Mouse (Mus musculus): ENCODE results near the gene Gltp. TPM values are rescaled to one million over a fixed set of nuclear protein-coding genes. Genes with fewer than 3 reads are reported as not detected.

The Gltp gene
- polyA plus RNA-seq, 1 experiment, result 61.9 TPM

DNA sequence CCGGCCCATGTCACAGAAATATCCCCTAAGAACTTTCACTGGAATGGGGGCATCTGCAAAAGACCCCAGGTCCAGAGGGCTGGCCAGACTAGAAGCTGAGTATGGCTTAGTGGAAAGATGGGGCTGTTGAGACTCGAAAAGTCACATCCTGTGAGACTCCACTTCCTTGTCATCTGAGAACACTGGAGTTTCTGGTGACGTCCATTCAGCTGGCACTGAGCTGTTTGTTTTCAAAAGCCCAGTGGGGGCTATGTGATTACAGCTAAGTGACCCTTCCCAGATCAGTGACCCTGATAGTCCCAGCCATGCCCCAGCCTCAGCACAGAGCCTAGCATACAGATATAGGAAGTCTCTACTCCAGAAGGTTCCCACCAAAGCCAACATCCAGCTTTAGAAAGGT lies 39.3 kb downstream of the Gltp start:
- Histone ChIP-seq H3K4me3 (ENCODE audit: low read depth, low read length) (no peak overlapping the region), H3K27me3 (ENCODE audit: control insufficient read depth, insufficient read depth, low read length, poor library complexity, severe bottlenecking) (no peaks in the 10 kb centered on the region), H3K27ac (ENCODE audit: insufficient read depth, low read length) (no peak overlapping the region)

DNA sequence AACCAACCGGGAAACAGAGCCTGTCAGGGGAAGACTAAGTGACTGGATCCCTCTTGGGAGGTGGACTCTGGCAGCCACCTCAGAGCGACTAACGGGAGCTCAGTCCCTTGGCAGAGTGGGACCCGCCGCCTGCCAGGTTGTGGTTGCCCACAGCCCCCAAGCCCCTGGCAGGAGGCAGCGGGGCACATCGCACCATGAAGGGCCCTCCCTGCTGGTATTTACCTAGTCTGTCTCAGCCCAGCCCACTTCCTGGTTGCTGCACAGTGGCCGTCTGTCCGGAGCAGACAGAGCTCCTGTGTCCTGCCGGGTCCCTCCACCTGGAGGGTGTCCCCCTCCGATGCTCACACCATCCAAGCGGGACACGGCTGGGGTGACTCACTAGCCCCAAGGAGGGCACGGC lies 39.8 kb downstream of the Gltp start:
- Histone ChIP-seq H3K4me1 (ENCODE audit: control insufficient read depth, insufficient read depth, low read length) (no peaks in the 10 kb centered on the region), H3K27me3 (ENCODE audit: control insufficient read depth, insufficient read depth, low read length, poor library complexity, severe bottlenecking) (no peaks in the 10 kb centered on the region), H3K4me3 (ENCODE audit: low read depth, low read length) (0 out of 2 replicates have a peak overlapping the region, but pooled peaks have one; percentile 2), H3K36me3 (ENCODE audit: control insufficient read depth, insufficient read depth, low read length, poor library complexity, severe bottlenecking) (no peaks in the 10 kb centered on the region), H3K27ac (ENCODE audit: insufficient read depth, low read length) (no peak overlapping the region), H3K9me3 (replicated peaks; ENCODE audit: control insufficient read depth, insufficient read depth, low read length, poor library complexity, severe bottlenecking) (no peaks in the 10 kb centered on the region), H3K9ac (ENCODE audit: low read depth, poor library complexity, severe bottlenecking) (no peak overlapping the region)
- TF ChIP-seq EP300 (IDR thresholded peaks at IDR 0.05; ENCODE audit: insufficient read depth, low read depth, low read length), result no peak
- TF ChIP-seq POLR2A (IDR thresholded peaks at IDR 0.05; ENCODE audit: insufficient read depth, low read length), result no peak
- no peak for TF ChIP-seq CTCF (IDR thresholded peaks at IDR 0.05; ENCODE audit: low read depth, low read length)

More for the DNA sequence above, 39.3 kb downstream of the Gltp start:
- Histone ChIP-seq H3K4me1 (ENCODE audit: control insufficient read depth, insufficient read depth, low read length) (no peaks in the 10 kb centered on the region), H3K36me3 (ENCODE audit: control insufficient read depth, insufficient read depth, low read length, poor library complexity, severe bottlenecking) (no peaks in the 10 kb centered on the region), H3K9ac (ENCODE audit: low read depth, poor library complexity, severe bottlenecking) (no peak overlapping the region), H3K9me3 (replicated peaks; ENCODE audit: control insufficient read depth, insufficient read depth, low read length, poor library complexity, severe bottlenecking) (no peaks in the 10 kb centered on the region)
- TF ChIP-seq CTCF (IDR thresholded peaks at IDR 0.05; ENCODE audit: low read depth, low read length) (no peak), POLR2A (IDR thresholded peaks at IDR 0.05; ENCODE audit: insufficient read depth, low read length) (no peak)

DNA sequence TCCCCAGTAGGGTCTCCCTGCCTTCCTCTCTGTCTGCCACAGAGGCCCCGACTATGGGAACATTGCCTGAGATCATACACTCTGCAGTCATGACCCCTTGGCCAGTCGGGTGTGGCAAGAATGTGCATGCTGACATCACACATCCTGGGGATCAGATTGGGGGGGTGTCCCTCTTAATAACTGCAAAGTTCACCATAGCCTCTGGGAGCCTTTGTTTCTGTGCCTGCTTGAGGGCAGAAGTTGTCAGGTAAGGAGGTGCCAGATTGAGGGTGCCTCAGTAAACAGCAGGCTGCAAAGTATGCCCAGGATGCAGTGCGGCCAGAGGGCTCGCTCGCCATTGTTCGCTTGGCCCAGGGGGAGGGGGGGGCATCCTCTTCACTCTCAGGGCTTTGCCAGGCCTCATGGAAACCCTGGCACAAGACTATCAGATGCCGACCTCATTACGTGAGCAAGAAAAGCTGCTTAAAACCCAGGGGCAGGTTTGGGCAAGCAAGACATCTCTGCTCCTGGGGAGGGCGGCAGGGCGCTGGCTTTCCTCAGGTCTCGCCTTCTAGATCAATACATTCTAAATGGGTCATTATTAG lies 42.0 kb downstream of the Gltp start:
- Histone ChIP-seq H3K9ac (ENCODE audit: low read depth, poor library complexity, severe bottlenecking) (no peak overlapping the region), H3K27me3 (ENCODE audit: control insufficient read depth, insufficient read depth, low read length, poor library complexity, severe bottlenecking) (no peaks in the 10 kb centered on the region), H3K36me3 (ENCODE audit: control insufficient read depth, insufficient read depth, low read length, poor library complexity, severe bottlenecking) (no peaks in the 10 kb centered on the region), H3K9me3 (replicated peaks; ENCODE audit: control insufficient read depth, insufficient read depth, low read length, poor library complexity, severe bottlenecking) (no peaks in the 10 kb centered on the region), H3K27ac (ENCODE audit: insufficient read depth, low read length) (no peak overlapping the region), H3K4me1 (ENCODE audit: control insufficient read depth, insufficient read depth, low read length) (no peaks in the 10 kb centered on the region), H3K4me3 (ENCODE audit: low read depth, low read length) (no peak overlapping the region)
- TF ChIP-seq EP300 (IDR thresholded peaks at IDR 0.05; ENCODE audit: insufficient read depth, low read depth, low read length) (no peak), POLR2A (IDR thresholded peaks at IDR 0.05; ENCODE audit: insufficient read depth, low read length) (no peak)

DNA sequence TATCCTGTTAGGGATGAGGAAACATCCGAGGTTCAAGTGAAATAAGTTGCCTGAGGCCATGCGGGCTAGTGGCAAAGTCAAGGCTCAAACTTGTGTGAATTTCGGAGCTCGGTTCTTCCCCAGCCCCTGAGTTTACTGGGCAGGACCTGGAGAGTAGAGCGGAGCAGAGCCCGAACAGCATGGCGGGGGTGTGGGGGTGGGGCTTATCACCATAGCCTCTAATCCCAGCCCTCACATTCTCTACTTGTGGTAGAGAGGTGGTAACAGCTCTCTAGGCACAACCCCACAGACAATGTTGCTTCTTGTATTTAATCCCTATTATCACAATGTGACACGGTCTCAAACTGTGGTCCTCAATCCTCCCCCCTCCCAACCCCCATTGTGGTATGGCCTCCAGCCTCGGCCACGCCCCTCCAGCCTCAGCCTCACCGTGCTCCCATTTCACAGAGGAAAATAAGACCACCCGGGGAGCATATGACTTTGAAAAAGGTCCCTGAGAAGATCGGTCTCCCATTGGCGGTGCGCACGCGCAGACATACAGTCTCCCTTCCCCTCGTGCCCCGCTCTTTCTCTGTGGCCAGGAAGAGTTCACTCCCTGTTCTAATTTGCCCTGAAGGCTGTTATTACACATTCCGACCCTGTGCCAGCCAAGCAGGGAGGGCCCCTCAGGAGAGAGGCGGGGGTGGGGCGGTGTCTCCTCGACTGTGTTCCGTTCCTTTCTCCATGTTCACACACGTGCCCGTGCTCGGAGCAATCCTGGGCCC lies 43.4 kb downstream of the Gltp start:
- TF ChIP-seq POLR2A (IDR thresholded peaks at IDR 0.05; ENCODE audit: insufficient read depth, low read length) (peak; percentile 83), CTCF (IDR thresholded peaks at IDR 0.05; ENCODE audit: low read depth, low read length) (no peak), EP300 (IDR thresholded peaks at IDR 0.05; ENCODE audit: insufficient read depth, low read depth, low read length) (0 out of 2 replicates have a peak, but pooled peaks have one; percentile 49)
- Histone ChIP-seq H3K27me3 (ENCODE audit: control insufficient read depth, insufficient read depth, low read length, poor library complexity, severe bottlenecking) (no peaks in the 10 kb centered on the region), H3K27ac (ENCODE audit: insufficient read depth, low read length) (peak overlapping the region; percentile 27; the same call in 1 of the 2 replicates), H3K36me3 (ENCODE audit: control insufficient read depth, insufficient read depth, low read length, poor library complexity, severe bottlenecking) (no peaks in the 10 kb centered on the region), H3K4me1 (ENCODE audit: control insufficient read depth, insufficient read depth, low read length) (no peaks in the 10 kb centered on the region), H3K9ac (ENCODE audit: low read depth, poor library complexity, severe bottlenecking) (peak overlapping the region; percentile 26; the same call in 1 of the 2 replicates), H3K4me3 (ENCODE audit: low read depth, low read length) (peak overlapping the region; percentile 81), H3K9me3 (replicated peaks; ENCODE audit: control insufficient read depth, insufficient read depth, low read length, poor library complexity, severe bottlenecking) (no peaks in the 10 kb centered on the region)

DNA sequence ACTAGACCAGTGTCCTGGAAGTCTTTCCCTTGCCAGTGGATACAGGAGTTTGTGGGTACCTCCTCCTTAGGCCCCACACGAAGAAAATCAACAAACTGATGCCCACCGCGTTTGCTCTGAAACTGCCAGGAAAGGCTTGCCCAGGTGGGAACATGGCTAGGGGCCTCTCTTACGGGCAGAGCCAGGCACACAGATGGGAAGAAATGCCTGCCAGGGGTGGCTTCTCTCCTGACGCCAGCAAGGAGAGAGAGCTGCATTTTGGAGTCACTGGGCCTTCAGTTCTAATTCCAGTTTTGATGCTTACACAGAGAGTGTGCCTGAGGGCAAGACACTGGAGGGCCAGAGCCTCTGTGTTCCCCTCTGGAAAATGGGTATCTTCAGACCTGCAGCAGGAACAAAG lies 44.9 kb downstream of the Gltp start:
- Histone ChIP-seq H3K4me3 (ENCODE audit: low read depth, low read length) (no peak overlapping the region), H3K27me3 (ENCODE audit: control insufficient read depth, insufficient read depth, low read length, poor library complexity, severe bottlenecking) (no peaks in the 10 kb centered on the region), H3K27ac (ENCODE audit: insufficient read depth, low read length) (no peak overlapping the region), H3K36me3 (ENCODE audit: control insufficient read depth, insufficient read depth, low read length, poor library complexity, severe bottlenecking) (no peaks in the 10 kb centered on the region), H3K9me3 (replicated peaks; ENCODE audit: control insufficient read depth, insufficient read depth, low read length, poor library complexity, severe bottlenecking) (no peaks in the 10 kb centered on the region), H3K4me1 (ENCODE audit: control insufficient read depth, insufficient read depth, low read length) (no peaks in the 10 kb centered on the region), H3K9ac (ENCODE audit: low read depth, poor library complexity, severe bottlenecking) (no peak overlapping the region)
- TF ChIP-seq POLR2A (IDR thresholded peaks at IDR 0.05; ENCODE audit: insufficient read depth, low read length) (no peak), EP300 (IDR thresholded peaks at IDR 0.05; ENCODE audit: insufficient read depth, low read depth, low read length) (no peak), CTCF (IDR thresholded peaks at IDR 0.05; ENCODE audit: low read depth, low read length) (no peak)

DNA sequence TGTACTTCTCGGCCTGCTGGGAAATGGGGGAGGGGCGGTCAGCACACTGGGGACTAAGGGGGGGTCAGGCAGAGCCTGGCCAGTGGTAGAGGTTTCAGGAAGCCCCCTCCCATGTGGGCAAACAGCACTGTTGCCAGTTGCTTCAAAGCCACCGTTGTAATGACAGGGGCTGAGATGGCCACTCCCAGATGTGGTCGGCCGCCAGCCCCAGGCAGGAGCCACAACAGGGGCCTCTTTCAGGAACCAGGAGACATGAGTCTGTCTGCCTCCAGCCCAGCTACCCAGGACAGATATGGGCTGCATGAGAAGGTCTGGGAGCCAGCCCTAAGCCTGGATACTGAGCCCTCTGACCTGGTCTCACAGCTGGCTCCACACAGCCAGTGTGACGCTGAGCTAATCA lies 45.9 kb downstream of the Gltp start:
- Histone ChIP-seq H3K36me3 (ENCODE audit: control insufficient read depth, insufficient read depth, low read length, poor library complexity, severe bottlenecking) (no peaks in the 10 kb centered on the region), H3K27ac (ENCODE audit: insufficient read depth, low read length) (no peak overlapping the region), H3K4me1 (ENCODE audit: control insufficient read depth, insufficient read depth, low read length) (no peaks in the 10 kb centered on the region), H3K9me3 (replicated peaks; ENCODE audit: control insufficient read depth, insufficient read depth, low read length, poor library complexity, severe bottlenecking) (no peaks in the 10 kb centered on the region), H3K9ac (ENCODE audit: low read depth, poor library complexity, severe bottlenecking) (no peak overlapping the region), H3K27me3 (ENCODE audit: control insufficient read depth, insufficient read depth, low read length, poor library complexity, severe bottlenecking) (no peaks in the 10 kb centered on the region), H3K4me3 (ENCODE audit: low read depth, low read length) (no peak overlapping the region)
- no peak for TF ChIP-seq CTCF (IDR thresholded peaks at IDR 0.05; ENCODE audit: low read depth, low read length)
- no peak for TF ChIP-seq EP300 (IDR thresholded peaks at IDR 0.05; ENCODE audit: insufficient read depth, low read depth, low read length)
- TF ChIP-seq POLR2A (IDR thresholded peaks at IDR 0.05; ENCODE audit: insufficient read depth, low read length), result no peak
